Mouse (Mus musculus) C2C12 (cell line): Measurements from ENCODE around the gene Nckipsd.

Experiments used
- CTCF ChIP-seq: IDR thresholded peaks from one replicate; pipeline ENCODE4 v1.5.1; 2011; ENCODE audit not compliant: control insufficient read depth, insufficient read depth, insufficient read length
- MAX ChIP-seq: IDR thresholded peaks from one replicate; pipeline ENCODE4 v1.6.1; 2011; ENCODE audit warnings: mild to moderate bottlenecking, control low read depth
- MYOG ChIP-seq: IDR thresholded peaks from one replicate; pipeline ENCODE4 v1.6.1; 2011; ENCODE audit not compliant: control insufficient read depth, insufficient read length; ENCODE audit errors: extremely low read depth
- USF1 ChIP-seq: IDR thresholded peaks from one replicate; pipeline ENCODE4 v1.6.1; 2011; ENCODE audit warnings: low read depth, mild to moderate bottlenecking, control low read depth, moderate library complexity

GRCm38 (mm10) chr9:108792730-108793129 lies 15.4 kb upstream of the Nckipsd start:
- no peak for TF ChIP-seq CTCF
- TF ChIP-seq MAX = no peak
- TF ChIP-seq USF1 = no peak
- TF ChIP-seq MYOG = no peak
